Mouse (Mus musculus): ENCODE measurements around the gene Rnf223. TPM values are rescaled to one million over a fixed set of nuclear protein-coding genes. Genes with fewer than 3 reads are reported as not detected.

The Rnf223 gene
- 1.0 and 1.2 TPM in 2 replicates for polyA plus RNA-seq (2015; fragmentation: Nextera tagmentation; extraction: Ambion mirVana)

DNA sequence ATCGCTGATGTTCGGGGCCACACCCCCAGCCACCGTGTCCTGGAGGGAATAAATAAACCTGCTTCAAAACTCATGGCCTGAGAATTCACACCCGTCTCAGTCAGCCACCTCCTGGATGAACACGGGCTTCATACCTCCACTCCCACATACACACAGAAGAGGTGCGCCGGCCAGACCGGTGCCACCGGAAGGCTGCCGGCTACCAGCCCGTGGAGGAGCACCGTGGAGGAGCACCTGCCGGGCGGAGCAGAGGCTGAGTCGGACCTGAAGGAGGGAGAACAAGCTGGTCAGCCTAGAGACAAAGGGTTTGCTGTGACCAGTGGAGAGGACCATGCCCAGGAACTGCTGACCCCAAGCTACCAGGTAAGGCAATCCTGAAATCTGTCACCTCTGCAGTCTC is at the start of gene Rnf223:
TSS of gene Rnf223 (plus strand) at position 78 of the 400 bp plus-strand sequence.
- Histone ChIP-seq H3K9ac (no peak within 1 kb of the TSS), H3K4me2 (no peak within 1 kb of the TSS), H3K27ac (no peak within 1 kb of the TSS), H3K36me3 (peaks cover 17% of the 10 kb centered on the region), H3K4me3 (no peak within 1 kb of the TSS), H3K4me1 (no peaks in the 10 kb centered on the region), H3K27me3 (no peaks in the 10 kb centered on the region), H3K9me3 (no peaks in the 10 kb centered on the region)
- 78% methylated on average over 15 of the region's 15 CpGs for WGBS
- no peak for ATAC-seq (ENCODE audit: insufficient number of reproducible peaks, low FRiP score, low TSS enrichment, low read depth)

- ATAC-seq (ENCODE audit: insufficient number of reproducible peaks, low FRiP score, low TSS enrichment, low read depth), result no peak
- Histone ChIP-seq H3K27ac (no peak overlapping the region), H3K9ac (no peak overlapping the region), H3K4me2 (no peak overlapping the region), H3K9me3 (no peaks in the 10 kb centered on the region), H3K27me3 (peaks cover 6% of the 10 kb centered on the region), H3K36me3 (no peaks in the 10 kb centered on the region), H3K4me1 (peaks cover 11% of the 10 kb centered on the region), H3K4me3 (no peak overlapping the region)
- 55% methylated on average over 4 of the region's 4 CpGs for WGBS
These were observed 47.6 kb upstream of the Rnf223 start for GRCm38 (mm10) chr4:156082621-156083234.

DNA sequence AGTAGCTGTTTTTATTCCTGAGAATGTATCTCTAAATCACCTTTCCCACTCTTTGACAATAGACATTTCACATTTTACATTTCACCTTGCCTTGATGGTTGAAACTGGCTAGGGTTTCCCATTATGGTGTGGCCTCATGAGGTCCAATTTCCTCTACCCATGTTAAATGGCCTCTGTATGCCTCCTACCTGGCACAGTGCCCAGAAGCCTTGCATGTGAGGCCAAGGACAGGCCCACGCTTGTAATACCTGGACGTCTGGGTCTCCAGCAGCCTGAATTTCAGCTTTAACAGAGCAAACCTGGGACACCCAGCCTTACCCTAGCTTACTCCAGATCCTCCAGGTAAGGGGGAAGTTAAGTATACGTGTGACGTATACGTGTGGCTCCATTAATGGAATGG is 47.0 kb upstream of the Rnf223 start:
- WGBS, result 41% methylated on average over 5 of the region's 5 CpGs

GRCm38 (mm10) chr4:156084096-156084879 is 46.0 kb upstream of the Rnf223 start:
- 70% methylated on average over 9 of the region's 9 CpGs for WGBS
- H3K9ac ChIP-seq, result no peak overlapping the region
- no peak overlapping the region for H3K27ac ChIP-seq
- H3K36me3 ChIP-seq, result no peaks in the 10 kb centered on the region
- ATAC-seq (ENCODE audit: insufficient number of reproducible peaks, low FRiP score, low TSS enrichment, low read depth), result no peak
- H3K4me2 ChIP-seq, result no peak overlapping the region
- no peaks in the 10 kb centered on the region for H3K9me3 ChIP-seq
- no peaks in the 10 kb centered on the region for H3K27me3 ChIP-seq
- peaks cover 5% of the 10 kb centered on the region for H3K4me1 ChIP-seq
- H3K4me3 ChIP-seq, result no peak overlapping the region

More for the DNA sequence above, 47.0 kb upstream of the Rnf223 start:
- Histone ChIP-seq H3K4me1 (peaks cover 5% of the 10 kb centered on the region), H3K27me3 (no peaks in the 10 kb centered on the region), H3K9me3 (no peaks in the 10 kb centered on the region), H3K36me3 (no peaks in the 10 kb centered on the region), H3K4me3 (no peak overlapping the region), H3K9ac (no peak overlapping the region), H3K4me2 (no peak overlapping the region), H3K27ac (no peak overlapping the region)
- ATAC-seq (ENCODE audit: insufficient number of reproducible peaks, low FRiP score, low TSS enrichment, low read depth), result no peak

GRCm38 (mm10) chr4:156085256-156085655 is 45.1 kb upstream of the Rnf223 start:
- no peak for ATAC-seq (ENCODE audit: insufficient number of reproducible peaks, low FRiP score, low TSS enrichment, low read depth)
- H3K4me2 ChIP-seq, result no peak overlapping the region
- 85% methylated on average over 8 of the region's 8 CpGs for WGBS
- H3K36me3 ChIP-seq, result no peaks in the 10 kb centered on the region
- no peak overlapping the region for H3K27ac ChIP-seq
- H3K9ac ChIP-seq, result no peak overlapping the region
- H3K4me1 ChIP-seq, result peaks cover 5% of the 10 kb centered on the region
- no peak overlapping the region for H3K4me3 ChIP-seq
- H3K27me3 ChIP-seq, result no peaks in the 10 kb centered on the region
- H3K9me3 ChIP-seq, result no peaks in the 10 kb centered on the region

DNA sequence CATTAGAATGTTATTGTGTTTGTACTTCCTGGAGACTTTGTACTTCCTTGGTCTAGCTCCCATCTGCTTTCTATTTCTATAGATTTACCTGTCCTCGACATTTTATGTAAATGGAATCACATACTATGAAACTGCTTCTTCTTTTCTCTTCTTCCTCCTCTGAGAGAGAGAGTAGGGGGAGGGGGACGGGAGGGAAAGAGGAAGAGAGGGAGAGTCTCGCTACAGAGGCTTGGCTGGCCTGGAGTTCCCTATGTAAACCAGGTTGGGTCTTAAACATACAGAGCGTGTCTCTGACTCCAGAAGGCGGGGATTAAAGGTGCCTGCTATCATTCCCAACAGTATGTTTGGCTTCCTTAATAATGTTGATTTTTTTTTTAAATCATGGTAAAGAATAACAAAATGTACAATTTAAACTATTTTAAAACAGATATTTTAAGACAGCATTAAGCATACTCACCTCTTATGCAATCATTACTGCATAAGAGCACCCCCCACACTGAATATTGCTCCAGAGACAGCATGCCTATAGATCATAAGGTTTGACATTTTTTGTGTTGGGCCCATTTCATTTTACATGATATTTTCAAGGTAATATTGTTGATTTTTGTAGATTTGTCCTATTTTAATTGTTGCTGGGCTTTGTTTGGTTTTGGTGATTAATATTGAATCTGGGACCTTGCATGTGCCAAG is 42.8 kb upstream of the Rnf223 start:
- no peak overlapping the region for H3K9ac ChIP-seq
- no peaks in the 10 kb centered on the region for H3K36me3 ChIP-seq
- WGBS, result 29% methylated on average over 5 of the region's 5 CpGs
- peaks cover 5% of the 10 kb centered on the region for H3K4me1 ChIP-seq
- H3K4me2 ChIP-seq, result no peak overlapping the region
- H3K9me3 ChIP-seq, result no peaks in the 10 kb centered on the region
- no peak overlapping the region for H3K27ac ChIP-seq
- H3K27me3 ChIP-seq, result no peaks in the 10 kb centered on the region
- H3K4me3 ChIP-seq, result no peak overlapping the region
- ATAC-seq (ENCODE audit: insufficient number of reproducible peaks, low FRiP score, low TSS enrichment, low read depth), result no peak

DNA sequence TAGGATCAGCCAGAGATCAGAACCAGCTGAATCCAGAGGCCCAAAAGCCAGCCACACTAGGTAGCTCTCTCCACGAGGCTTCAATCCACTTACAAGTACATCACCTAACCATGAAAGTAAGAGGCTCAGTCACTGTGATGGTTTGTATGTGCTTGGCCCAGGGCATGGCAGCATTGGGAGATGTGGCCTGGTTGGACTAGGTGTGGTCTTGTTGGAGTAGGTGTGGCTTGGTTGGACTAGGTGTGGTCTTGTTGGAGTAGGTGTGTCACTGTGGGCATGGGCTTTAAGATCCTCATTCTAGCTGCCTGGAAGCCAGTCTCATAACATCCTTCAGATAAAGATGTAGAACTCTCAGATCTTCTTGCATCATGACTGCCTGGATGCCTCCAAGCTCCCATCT is 39.1 kb upstream of the Rnf223 start:
- no peaks in the 10 kb centered on the region for H3K36me3 ChIP-seq

GRCm38 (mm10) chr4:156092765-156093164 is 37.5 kb upstream of the Rnf223 start:
- Histone ChIP-seq H3K27ac (no peak overlapping the region), H3K4me2 (no peak overlapping the region), H3K36me3 (no peaks in the 10 kb centered on the region), H3K9ac (no peak overlapping the region), H3K9me3 (no peaks in the 10 kb centered on the region), H3K27me3 (no peaks in the 10 kb centered on the region), H3K4me1 (no peaks in the 10 kb centered on the region), H3K4me3 (no peak overlapping the region)
- ATAC-seq (ENCODE audit: insufficient number of reproducible peaks, low FRiP score, low TSS enrichment, low read depth), result no peak
- WGBS, result 71% methylated on average over 1 of the region's 1 CpGs

More for the DNA sequence above, 39.1 kb upstream of the Rnf223 start:
- H3K27me3 ChIP-seq, result no peaks in the 10 kb centered on the region
- no peak overlapping the region for H3K4me3 ChIP-seq
- no peak overlapping the region for H3K27ac ChIP-seq
- no peak overlapping the region for H3K9ac ChIP-seq
- 67% methylated on average over 1 of the region's 1 CpGs for WGBS
- no peaks in the 10 kb centered on the region for H3K4me1 ChIP-seq
- H3K4me2 ChIP-seq, result no peak overlapping the region
- ATAC-seq (ENCODE audit: insufficient number of reproducible peaks, low FRiP score, low TSS enrichment, low read depth), result no peak
- H3K9me3 ChIP-seq, result no peaks in the 10 kb centered on the region

DNA sequence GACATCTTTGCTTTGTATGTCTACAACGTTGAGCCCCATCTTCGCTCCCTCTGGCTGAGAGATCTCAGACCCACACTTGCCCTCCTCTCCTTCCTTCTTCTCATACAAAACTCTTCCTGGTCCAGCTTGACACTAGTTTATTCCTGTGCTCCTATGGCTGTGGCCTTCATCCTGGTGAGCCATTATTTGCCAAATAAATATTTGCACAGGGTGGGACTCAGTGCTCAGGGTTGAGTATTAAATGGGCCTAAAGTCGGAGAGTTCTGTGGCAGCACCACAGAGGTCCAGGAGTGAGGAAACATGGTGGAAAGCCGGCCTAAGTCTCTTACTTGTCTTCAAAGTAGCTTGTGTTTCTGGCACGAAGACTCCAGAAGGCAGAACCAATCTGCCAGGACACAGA is 36.6 kb upstream of the Rnf223 start:
- Histone ChIP-seq H3K9ac (no peak overlapping the region), H3K27me3 (no peaks in the 10 kb centered on the region), H3K9me3 (no peaks in the 10 kb centered on the region), H3K36me3 (no peaks in the 10 kb centered on the region), H3K4me1 (no peaks in the 10 kb centered on the region), H3K27ac (no peak overlapping the region), H3K4me3 (no peak overlapping the region), H3K4me2 (no peak overlapping the region)
- no peak for ATAC-seq (ENCODE audit: insufficient number of reproducible peaks, low FRiP score, low TSS enrichment, low read depth)
- 76% methylated on average over 5 of the region's 5 CpGs for WGBS

DNA sequence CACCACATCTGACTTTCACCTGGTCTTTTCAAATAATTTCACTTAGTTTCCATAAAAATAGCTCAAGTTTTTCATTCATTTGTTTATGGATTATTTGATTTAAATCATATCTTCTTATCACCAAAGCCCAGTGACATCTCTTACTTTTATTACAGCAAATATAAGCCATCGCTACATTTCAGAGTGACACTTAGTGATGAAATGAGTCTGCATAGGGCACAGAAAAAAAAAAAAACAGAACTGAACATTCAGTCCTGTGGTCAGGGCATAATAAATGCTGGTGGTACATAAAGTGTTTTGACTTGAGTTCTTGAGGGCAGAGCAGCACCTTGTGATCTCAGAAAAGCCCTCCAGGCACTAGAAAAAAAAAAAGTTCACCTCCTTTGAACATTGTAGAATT is 34.1 kb upstream of the Rnf223 start:
- Histone ChIP-seq H3K27ac (no peak overlapping the region), H3K4me1 (no peaks in the 10 kb centered on the region), H3K9me3 (no peaks in the 10 kb centered on the region), H3K4me2 (no peak overlapping the region), H3K27me3 (no peaks in the 10 kb centered on the region), H3K36me3 (no peaks in the 10 kb centered on the region), H3K4me3 (no peak overlapping the region), H3K9ac (no peak overlapping the region)
- 89% methylated on average over 1 of the region's 1 CpGs for WGBS
- no peak for ATAC-seq (ENCODE audit: insufficient number of reproducible peaks, low FRiP score, low TSS enrichment, low read depth)

DNA sequence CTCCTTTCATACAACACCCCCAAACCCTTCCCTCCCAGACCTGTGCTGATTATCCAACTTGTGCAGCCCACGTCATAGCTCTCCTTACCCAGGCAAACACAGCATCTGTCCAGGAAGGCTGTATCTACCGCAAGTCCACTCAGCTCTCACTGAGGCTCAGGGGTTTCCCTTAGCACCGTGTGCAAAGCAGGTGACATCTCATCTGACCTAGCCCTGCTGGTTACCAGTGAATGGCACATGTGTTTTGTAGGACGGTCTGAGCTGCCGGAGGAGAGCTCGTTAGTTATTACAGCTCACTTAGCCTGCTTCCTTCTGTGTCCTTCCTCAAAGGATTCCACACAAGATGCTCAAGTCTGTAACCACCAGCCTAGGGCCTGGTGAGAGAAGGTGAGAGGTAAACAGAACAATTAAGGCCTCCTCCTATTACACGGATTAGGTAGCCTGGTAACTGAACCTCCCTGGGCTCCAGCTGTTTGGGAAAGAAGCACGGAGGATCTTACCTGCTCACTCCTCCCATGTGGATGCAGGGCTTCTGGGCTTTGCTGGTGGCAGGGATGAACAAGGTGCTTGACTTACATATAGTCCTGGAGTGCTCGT is 32.4 kb upstream of the Rnf223 start:
- no peaks in the 10 kb centered on the region for H3K36me3 ChIP-seq
- H3K9me3 ChIP-seq, result no peaks in the 10 kb centered on the region
- 42% methylated on average over 9 of the region's 9 CpGs for WGBS
- no peak overlapping the region for H3K4me3 ChIP-seq
- no peaks in the 10 kb centered on the region for H3K27me3 ChIP-seq
- H3K4me2 ChIP-seq, result no peak overlapping the region
- H3K9ac ChIP-seq, result no peak overlapping the region
- no peak overlapping the region for H3K27ac ChIP-seq
- no peaks in the 10 kb centered on the region for H3K4me1 ChIP-seq
- ATAC-seq (ENCODE audit: insufficient number of reproducible peaks, low FRiP score, low TSS enrichment, low read depth), result no peak

GRCm38 (mm10) chr4:156099427-156099826 is 30.9 kb upstream of the Rnf223 start:
- Histone ChIP-seq H3K9ac (no peak overlapping the region), H3K27ac (no peak overlapping the region), H3K4me1 (no peaks in the 10 kb centered on the region), H3K27me3 (no peaks in the 10 kb centered on the region), H3K4me2 (no peak overlapping the region), H3K9me3 (no peaks in the 10 kb centered on the region), H3K36me3 (no peaks in the 10 kb centered on the region), H3K4me3 (no peak overlapping the region)
- WGBS, result 65% methylated on average over 6 of the region's 6 CpGs
- ATAC-seq (ENCODE audit: insufficient number of reproducible peaks, low FRiP score, low TSS enrichment, low read depth), result no peak

Data from limb, embryonic 15.5 days (tissue).